Mouse (Mus musculus): ENCODE results near the gene Tet3.
"Not testable (repeated sequence)": the region's sequence is repeated elsewhere in the genome, so short reads cannot be mapped to it uniquely, and the experiment has no call there.

Gene Tet3

GRCm38 (mm10) chr6:83361523-83362248 is 97.2 kb downstream of the Tet3 start:
- no peak for DNase-seq

- no peak for DNase-seq
These were observed 101.4 kb downstream of the Tet3 start for GRCm38 (mm10) chr6:83357436-83357835.

DNA sequence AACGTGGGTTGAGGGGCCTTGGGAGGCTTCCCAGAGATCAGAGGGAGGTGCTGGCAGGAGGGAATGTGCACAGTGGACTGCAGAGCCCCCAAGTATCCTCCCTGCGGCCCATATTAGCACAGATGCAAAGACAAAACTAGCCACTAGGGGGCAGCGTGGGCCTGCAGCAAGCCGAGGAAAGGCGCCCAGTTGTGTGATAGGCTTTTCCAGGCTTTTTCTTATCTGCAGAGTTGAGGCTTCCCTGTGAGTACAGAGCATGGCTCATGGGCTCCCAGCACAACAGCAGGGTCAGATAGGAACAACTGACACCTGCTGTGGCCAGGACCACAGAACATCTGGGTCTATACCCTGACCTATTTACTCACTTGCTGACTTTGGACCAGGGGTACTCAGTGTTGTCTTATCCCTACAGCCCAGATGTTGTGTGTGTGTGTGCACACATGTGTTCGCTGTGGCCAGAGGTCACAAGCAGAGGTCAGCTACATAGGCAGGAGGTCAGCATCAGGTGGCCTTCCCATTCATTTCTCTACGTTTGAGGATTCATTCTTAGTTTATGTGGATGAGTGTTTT is 102.2 kb downstream of the Tet3 start:
- peak; percentile 89 for DNase-seq

GRCm38 (mm10) chr6:83354856-83355781 is 103.8 kb downstream of the Tet3 start:
- no peak for DNase-seq

- no peak for DNase-seq
These were observed 106.0 kb downstream of the Tet3 start for GRCm38 (mm10) chr6:83352666-83353410.

- no peak for DNase-seq
These were observed 107.3 kb downstream of the Tet3 start for GRCm38 (mm10) chr6:83351490-83352160.

GRCm38 (mm10) chr6:83350851-83351405 is 108.0 kb downstream of the Tet3 start:
- no peak for DNase-seq

DNA sequence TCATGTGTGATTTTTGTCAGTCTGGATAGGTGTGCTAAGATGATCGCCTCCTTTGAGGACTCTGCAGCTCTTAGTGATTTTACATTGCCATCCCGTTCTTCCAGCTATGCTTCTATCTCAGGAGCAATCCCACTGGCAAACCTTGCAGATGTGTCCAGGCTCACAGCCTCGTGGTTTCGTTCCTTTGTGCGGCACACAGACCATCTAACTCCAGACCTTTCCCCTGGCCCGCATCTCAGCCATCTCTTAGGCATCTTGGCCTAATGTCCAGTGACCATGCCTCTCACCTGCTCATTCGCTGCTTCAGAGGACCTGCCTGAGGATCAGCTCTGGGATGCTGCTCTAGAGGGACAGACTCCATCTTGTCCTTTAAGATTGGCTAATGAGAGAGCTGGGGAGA is 108.7 kb downstream of the Tet3 start:
- DNase-seq: no peak

- DNase-seq: peak; percentile 90
These were observed 109.5 kb downstream of the Tet3 start for GRCm38 (mm10) chr6:83349274-83349958.

DNA sequence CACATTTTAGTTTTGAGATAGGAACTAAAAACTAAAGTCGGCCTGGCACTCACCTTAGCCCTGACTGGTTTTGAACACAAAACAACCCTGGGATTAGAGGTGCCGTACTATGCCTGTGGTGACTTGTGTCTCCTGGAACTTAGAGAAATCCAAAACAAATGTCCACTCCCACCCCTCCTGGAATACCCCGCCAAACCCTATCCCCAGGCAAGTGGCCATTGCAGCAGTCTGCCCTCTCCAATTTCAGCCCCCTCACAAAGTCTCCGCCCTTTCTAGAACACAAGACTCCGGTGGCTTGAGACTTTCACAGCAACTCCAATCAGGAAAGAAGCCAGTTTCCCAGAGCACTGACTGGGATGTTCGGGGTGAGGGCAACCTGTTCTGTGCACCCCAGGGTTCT is 110.0 kb downstream of the Tet3 start, which contains the start of gene Bola3:
Bola3 (plus strand) TSS at position 275 of the 400 bp plus-strand sequence.
- no peak for DNase-seq

DNA sequence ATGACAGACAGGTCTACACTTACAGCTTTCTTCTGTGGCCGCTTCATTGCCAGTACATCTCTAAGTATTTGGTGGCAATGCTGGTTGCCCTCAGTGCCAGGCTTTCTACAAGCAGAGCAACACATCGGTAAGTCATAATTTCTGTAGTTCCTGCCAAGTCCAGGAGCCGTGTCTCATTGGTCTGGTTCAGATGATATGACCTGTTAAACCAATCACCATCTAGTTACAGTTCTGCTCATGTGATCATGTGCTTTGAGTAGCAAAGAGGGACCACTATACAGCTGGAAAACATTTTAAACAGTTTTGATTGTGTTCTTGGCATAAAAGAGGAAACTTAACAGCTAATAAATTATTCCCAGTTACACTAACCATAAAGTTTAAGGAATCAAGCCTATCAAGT is 111.0 kb downstream of the Tet3 start:
- DNase-seq: no peak

DNA sequence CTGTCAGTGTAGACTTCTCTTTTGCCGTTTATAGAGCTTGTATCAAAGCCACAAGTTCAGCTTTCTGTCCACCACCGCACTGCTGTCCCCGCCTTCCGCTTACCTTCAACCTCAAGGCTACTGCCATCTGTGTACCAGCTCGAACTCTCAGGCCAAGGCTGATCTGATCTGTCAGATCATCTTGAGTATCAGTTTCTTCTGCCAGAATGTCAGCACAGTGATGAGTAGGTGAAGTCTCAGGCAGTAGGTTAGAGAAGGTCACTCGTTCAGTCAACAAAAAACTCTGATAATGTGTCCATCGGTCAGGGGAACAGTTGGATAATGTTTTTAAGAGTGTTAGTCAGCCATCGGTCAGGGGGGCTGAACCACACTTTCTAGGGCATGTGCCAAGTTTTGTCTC is 113.6 kb downstream of the Tet3 start:
- not testable (repeated sequence) for DNase-seq

DNA sequence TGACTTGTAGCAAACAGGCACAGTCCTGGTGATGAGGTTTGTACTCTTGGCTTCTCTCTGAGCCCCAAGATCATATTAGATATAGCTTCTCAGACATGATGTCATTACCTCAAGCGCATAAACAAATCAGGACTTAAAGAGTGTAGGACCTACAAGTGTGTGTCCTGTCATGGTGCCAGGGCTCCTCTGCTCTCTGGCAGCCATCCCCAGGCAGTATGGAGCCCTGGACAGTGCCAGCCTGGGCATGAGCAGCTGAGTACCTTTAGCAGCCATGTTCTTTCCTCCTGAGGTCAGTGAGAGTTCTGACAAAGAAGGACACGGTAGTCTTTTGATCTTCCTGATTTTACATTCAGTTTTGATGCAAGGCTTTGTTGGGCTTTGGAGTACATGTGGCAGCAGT is 115.9 kb downstream of the Tet3 start:
- no peak for DNase-seq

DNA sequence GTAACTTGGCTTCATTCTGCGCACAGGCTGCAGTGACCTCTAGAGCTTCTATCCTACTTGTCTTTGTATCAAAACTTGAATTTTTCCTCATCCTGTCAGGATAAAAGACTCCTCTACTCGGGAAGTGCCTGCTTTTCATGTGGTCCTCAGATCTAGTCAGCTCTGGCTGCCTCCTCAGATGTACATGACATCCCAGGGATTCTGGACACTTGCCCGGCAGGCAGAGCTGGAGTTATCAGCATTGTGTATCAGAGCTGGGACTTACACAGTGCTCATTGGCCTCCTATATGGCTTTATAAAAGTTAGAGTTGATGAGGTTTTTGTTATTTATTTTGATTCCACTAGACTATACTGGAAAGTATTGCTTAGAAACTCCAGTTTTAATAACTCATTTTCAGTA is 117.5 kb downstream of the Tet3 start:
- DNase-seq: no peak

DNA sequence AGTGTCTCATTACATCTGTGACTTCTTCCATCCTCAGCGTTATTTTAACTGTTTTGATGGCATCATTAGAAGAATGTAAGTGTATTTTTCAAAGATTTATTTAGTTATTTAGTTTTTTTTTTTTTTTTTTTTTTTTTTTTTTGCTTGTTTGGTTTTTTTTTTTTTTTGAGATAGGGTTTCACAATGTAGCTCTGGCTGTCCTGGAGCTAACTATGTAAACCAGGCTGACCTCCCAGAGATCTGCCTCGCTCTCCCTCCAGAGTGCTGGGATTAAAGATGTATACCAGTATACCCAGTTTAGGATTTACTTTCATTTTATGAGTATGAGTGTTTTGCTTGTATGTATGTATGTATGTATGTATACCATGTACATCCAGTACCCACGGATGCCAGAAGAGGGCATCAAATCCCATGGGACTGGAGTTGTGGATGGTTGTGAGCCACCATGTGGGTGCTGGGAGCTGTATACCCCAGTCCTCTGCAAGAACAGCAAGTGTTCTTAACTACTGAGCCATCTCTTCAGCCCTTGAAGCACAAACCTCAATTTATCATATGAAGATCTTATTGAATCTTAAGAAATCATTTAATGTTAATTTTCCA is 131.2 kb downstream of the Tet3 start:
- DNase-seq: no peak

DNA sequence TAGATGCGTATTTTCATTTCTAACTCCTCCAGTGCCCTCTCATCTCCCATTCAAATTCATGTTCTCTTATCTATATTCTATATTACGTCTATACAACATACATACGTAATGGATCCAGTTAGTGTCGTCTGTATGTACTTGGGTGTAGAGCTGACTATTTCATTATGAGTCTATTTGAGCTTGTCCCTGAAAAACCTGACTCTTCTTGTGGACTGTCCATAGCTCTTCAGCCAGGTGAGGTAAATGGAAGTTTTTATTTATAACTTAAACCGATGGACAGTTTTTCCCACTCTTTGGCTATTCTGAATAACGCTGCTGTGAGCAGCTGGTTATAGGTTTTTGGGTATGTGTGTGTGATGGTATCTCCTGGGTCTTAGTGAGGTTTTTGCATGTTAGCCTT is 132.1 kb downstream of the Tet3 start:
- DNase-seq: no peak

DNA sequence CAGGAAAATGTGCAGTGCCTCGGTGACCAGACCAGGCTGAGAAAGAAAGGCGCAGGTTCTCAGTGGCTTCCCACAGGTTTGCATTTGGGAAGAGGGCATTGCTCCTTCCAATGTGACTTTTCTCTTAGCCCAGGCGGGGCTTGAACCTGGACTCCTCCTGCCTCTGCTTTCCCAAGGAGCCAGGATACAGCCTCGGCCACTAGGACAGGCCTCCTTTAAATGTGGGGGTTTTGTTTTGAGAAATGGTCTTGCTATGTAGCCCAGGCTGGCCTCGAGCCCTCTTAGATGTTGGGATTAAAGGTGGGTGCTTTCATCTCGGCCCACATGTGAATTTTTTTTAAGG is 132.5 kb downstream of the Tet3 start:
- no peak for DNase-seq

DNA sequence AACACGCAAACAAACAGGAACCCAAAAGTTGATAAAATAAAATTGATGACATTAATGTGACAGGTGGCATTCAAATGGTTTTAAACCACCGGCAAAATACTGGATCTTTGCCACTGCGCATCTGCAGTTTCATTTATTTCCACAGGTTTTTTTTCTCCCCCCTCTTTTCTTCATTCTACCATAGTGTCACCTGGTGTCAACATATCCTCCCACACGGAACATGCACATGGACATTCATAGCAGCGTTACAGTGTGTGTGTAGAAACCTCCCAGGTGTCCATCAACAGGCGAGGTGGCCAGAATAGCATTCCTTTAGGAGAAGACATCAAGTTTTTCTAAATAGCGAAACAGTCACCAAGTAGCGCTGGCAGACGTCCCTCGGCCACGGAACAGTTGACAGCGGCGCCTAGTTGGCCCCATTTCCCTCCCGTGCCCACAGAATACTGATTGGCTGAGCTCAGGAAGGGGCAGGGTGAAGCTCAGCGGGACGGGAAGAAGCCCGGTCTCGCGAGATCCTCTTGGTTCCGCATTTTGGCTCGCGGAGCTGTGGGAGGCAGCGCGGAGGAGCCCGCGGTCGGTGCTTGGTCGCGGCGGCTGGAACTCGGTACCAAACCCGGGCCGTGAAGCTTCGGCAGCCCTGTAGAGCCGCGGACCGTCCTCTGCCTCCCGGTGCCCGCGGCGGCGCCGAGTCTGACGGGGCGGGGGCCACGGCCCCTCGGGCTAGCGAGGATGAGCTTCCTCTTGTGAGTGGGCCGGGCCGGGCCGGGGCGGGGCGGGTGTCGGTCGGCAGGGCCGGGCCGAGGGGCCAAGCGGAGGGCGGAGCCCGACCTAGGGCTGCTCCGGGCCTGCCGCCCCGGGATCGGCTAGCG is 133.1 kb downstream of the Tet3 start, which contains the start of the genes Mthfd2 and Mob1a:
Mthfd2 (minus strand) TSS at position 384 of the 869 bp plus-strand sequence.
Mob1a (plus strand) TSS at position 492 of the 869 bp plus-strand sequence.
- peak; percentile 94 for DNase-seq

GRCm38 (mm10) chr6:83323652-83324419 is 135.0 kb downstream of the Tet3 start:
- no peak for DNase-seq

Data from right cerebral cortex, postnatal 14 days (tissue).